Mouse (Mus musculus) MEL (cell line): ENCODE measurements around the gene Ranbp17. TPM values are rescaled to one million over a fixed set of nuclear protein-coding genes. Genes with fewer than 3 reads are reported as not detected.

Source experiments
- DNase-seq: peaks from one replicate; pipeline ENCODE4 v3.0.0; 2011; ENCODE audit warnings: low read depth, low spot score
- H3K27ac ChIP-seq: 2 replicates; pipeline ENCODE4 v1.5.1; 2012; ENCODE audit warnings: low read depth, mild to moderate bottlenecking, control low read depth, low read length, moderate library complexity; ENCODE audit not compliant: control insufficient read depth
- H3K27me3 ChIP-seq, 2 experiments: fragments of 150-350 bp in 1 of 2; sonication (generic) in 1 of 2; 2 replicates each; pipeline ENCODE4 v1.6.1; 2012; ENCODE audit warnings: low read length in 2 of 2, mild to moderate bottlenecking in 2 of 2, improper control_type of control experiment in 1 of 2, moderate library complexity in 1 of 2; ENCODE audit not compliant: insufficient read depth in 2 of 2, control insufficient read depth in 1 of 2
- H3K36me3 ChIP-seq, 2 experiments: 2 replicates each; pipeline ENCODE4 v1.6.1; 2012 to 2014; ENCODE audit warnings: low read length in 2 of 2, improper control_type of control experiment in 1 of 2, inconsistent platforms in 1 of 2, mild to moderate bottlenecking in 1 of 2; ENCODE audit not compliant: insufficient read depth in 2 of 2, control insufficient read depth in 1 of 2
- H3K4me1 ChIP-seq, 2 experiments: fragments of 150-350 bp in 1 of 2; sonication (generic) in 1 of 2; 2 replicates each; pipeline ENCODE4 v1.6.1; 2012; ENCODE audit warnings: low read length in 2 of 2, improper control_type of control experiment in 1 of 2, mild to moderate bottlenecking in 1 of 2; ENCODE audit not compliant: insufficient read depth in 2 of 2, control insufficient read depth in 1 of 2
- H3K4me3 ChIP-seq, 2 experiments: fragments of 150-350 bp in 1 of 2; sonication (generic) in 1 of 2; 2 replicates each; pipeline ENCODE4 v1.5.1; 2012; ENCODE audit warnings: low read depth in 2 of 2, low read length in 2 of 2, mild to moderate bottlenecking in 2 of 2, moderate library complexity in 2 of 2, control low read depth in 1 of 2, improper control_type of control experiment in 1 of 2; ENCODE audit not compliant: control insufficient read depth in 1 of 2, insufficient read depth in 1 of 2
- H3K79me2 ChIP-seq: 2 replicates; pipeline ENCODE4 v1.6.1; 2012; ENCODE audit warnings: mild to moderate bottlenecking, low read length, moderate library complexity; ENCODE audit not compliant: control insufficient read depth, poor library complexity, insufficient read depth
- H3K9ac ChIP-seq: 2 replicates; pipeline ENCODE4 v1.6.1; 2012; ENCODE audit warnings: low read depth, mild to moderate bottlenecking, control low read depth, low read length, moderate library complexity; ENCODE audit not compliant: control insufficient read depth, poor library complexity, severe bottlenecking
- H3K9me3 ChIP-seq: fragments of 150-350 bp; sonication (generic); replicated peaks from 2 replicates; pipeline ENCODE4 v1.6.1; 2012; ENCODE audit warnings: mild to moderate bottlenecking, low read length, improper control_type of control experiment, moderate library complexity; ENCODE audit not compliant: insufficient read depth
- BHLHE40 ChIP-seq: IDR thresholded peaks from 2 replicates; pipeline ENCODE4 v1.6.1; 2012; ENCODE audit warnings: low read depth, mild to moderate bottlenecking, inconsistent platforms, low read length, improper control_type of control experiment, borderline replicate concordance
- E2F4 ChIP-seq: IDR thresholded peaks from 2 replicates; pipeline ENCODE4 v1.6.1; 2011; ENCODE audit warnings: low read depth, low read length, improper control_type of control experiment, borderline replicate concordance
- ELF1 ChIP-seq: IDR thresholded peaks from 2 replicates; pipeline ENCODE4 v1.6.1; 2014; ENCODE audit warnings: low read depth, mild to moderate bottlenecking, inconsistent platforms, low read length, improper control_type of control experiment, moderate library complexity
- EP300 ChIP-seq, 2 experiments: IDR thresholded peaks; 2 replicates each; pipeline ENCODE4 v1.6.1; 2011; ENCODE audit warnings: improper control_type of control experiment in 2 of 2, low read length in 2 of 2, low read depth in 1 of 2, mild to moderate bottlenecking in 1 of 2
- ETS1 ChIP-seq: IDR thresholded peaks from 2 replicates; pipeline ENCODE4 v1.6.1; 2012; ENCODE audit warnings: low read depth, mild to moderate bottlenecking, inconsistent platforms, low read length, improper control_type of control experiment, moderate library complexity
- GATA1 ChIP-seq: IDR thresholded peaks from 2 replicates; pipeline ENCODE4 v1.6.1; 2011; ENCODE audit warnings: low read depth, low read length, improper control_type of control experiment
- HCFC1 ChIP-seq: IDR thresholded peaks from 2 replicates; pipeline ENCODE4 v1.6.1; 2012; ENCODE audit warnings: low read depth, mild to moderate bottlenecking, inconsistent platforms, low read length, improper control_type of control experiment, moderate library complexity
- KAT2A ChIP-seq: conservative IDR thresholded peaks from 2 replicates; pipeline ENCODE4 v1.6.1; 2012; ENCODE audit warnings: low read depth, low read length, improper control_type of control experiment, inconsistent platforms
- MAFK ChIP-seq: IDR thresholded peaks from 2 replicates; pipeline ENCODE4 v1.6.1; 2011; ENCODE audit warnings: low read depth, mild to moderate bottlenecking, low read length, improper control_type of control experiment, borderline replicate concordance
- MAZ ChIP-seq: IDR thresholded peaks from 2 replicates; pipeline ENCODE4 v1.6.1; 2012; ENCODE audit warnings: low read depth, mild to moderate bottlenecking, inconsistent platforms, low read length, improper control_type of control experiment
- MEF2A ChIP-seq: IDR thresholded peaks from 2 replicates; pipeline ENCODE4 v1.6.1; 2014; ENCODE audit warnings: low read depth, mild to moderate bottlenecking, inconsistent platforms, low read length, improper control_type of control experiment; ENCODE audit not compliant: poor library complexity, insufficient replicate concordance, severe bottlenecking; ENCODE audit errors: extremely low read depth
- MXI1 ChIP-seq: IDR thresholded peaks from 2 replicates; pipeline ENCODE4 v1.6.1; 2011; ENCODE audit warnings: mild to moderate bottlenecking, low read depth, low read length, improper control_type of control experiment
- MYB ChIP-seq: IDR thresholded peaks from 2 replicates; pipeline ENCODE4 v1.6.1; 2011; ENCODE audit warnings: mild to moderate bottlenecking, low read depth, low read length, improper control_type of control experiment
- NELFE ChIP-seq: IDR thresholded peaks from 2 replicates; pipeline ENCODE4 v1.6.1; 2011; ENCODE audit warnings: low read depth, low read length, improper control_type of control experiment
- NRF1 ChIP-seq: IDR thresholded peaks from 2 replicates; pipeline ENCODE4 v1.6.1; 2014; ENCODE audit warnings: low read depth, mild to moderate bottlenecking, inconsistent platforms, low read length, improper control_type of control experiment, moderate library complexity; ENCODE audit not compliant: poor library complexity, insufficient read depth, severe bottlenecking
- POLR2A ChIP-seq, 2 experiments: IDR thresholded peaks; 2 replicates each; pipeline ENCODE4 v1.6.1; 2011 to 2012; ENCODE audit warnings: low read length in 2 of 2, mild to moderate bottlenecking in 2 of 2, control low read depth in 1 of 2, improper control_type of control experiment in 1 of 2, low read depth in 1 of 2, moderate library complexity in 1 of 2; ENCODE audit not compliant: control insufficient read depth in 1 of 2, insufficient read depth in 1 of 2, poor library complexity in 1 of 2
- POLR2AphosphoS2 ChIP-seq: IDR thresholded peaks from 2 replicates; pipeline ENCODE4 v1.6.1; 2011; ENCODE audit warnings: low read length, improper control_type of control experiment
- POLR2AphosphoS5 ChIP-seq: IDR thresholded peaks from 2 replicates; pipeline ENCODE4 v1.6.1; 2012; ENCODE audit warnings: low read depth, borderline replicate concordance, mild to moderate bottlenecking, inconsistent platforms, low read length, moderate library complexity, mixed read lengths
- RCOR1 ChIP-seq: IDR thresholded peaks from 2 replicates; pipeline ENCODE4 v1.6.1; 2012; ENCODE audit warnings: low read depth, mild to moderate bottlenecking, inconsistent platforms, low read length, improper control_type of control experiment
- SIN3A ChIP-seq: IDR thresholded peaks from 2 replicates; pipeline ENCODE4 v1.6.1; 2012; ENCODE audit warnings: low read length, improper control_type of control experiment, inconsistent platforms
- TBP ChIP-seq: IDR thresholded peaks from 2 replicates; pipeline ENCODE4 v1.8.0; 2011; ENCODE audit warnings: low read depth, low read length, improper control_type of control experiment
- TCF12 ChIP-seq: IDR thresholded peaks from 2 replicates; pipeline ENCODE4 v1.6.1; 2014; ENCODE audit warnings: low read depth, mild to moderate bottlenecking, inconsistent platforms, low read length, improper control_type of control experiment, moderate library complexity
- UBTF ChIP-seq: IDR thresholded peaks from 2 replicates; pipeline ENCODE4 v1.6.1; 2012; ENCODE audit warnings: low read depth, mild to moderate bottlenecking, inconsistent platforms, low read length, improper control_type of control experiment, moderate library complexity, borderline replicate concordance; ENCODE audit not compliant: insufficient read depth
- USF1 ChIP-seq: IDR thresholded peaks from 2 replicates; pipeline ENCODE4 v1.6.1; 2014; ENCODE audit warnings: low read depth, mild to moderate bottlenecking, inconsistent platforms, low read length, improper control_type of control experiment, moderate library complexity
- USF2 ChIP-seq, 2 experiments: IDR thresholded peaks; 2 replicates each; pipeline ENCODE4 v1.6.1; 2011 to 2012; ENCODE audit warnings: improper control_type of control experiment in 2 of 2, low read length in 2 of 2, borderline replicate concordance in 1 of 2, inconsistent platforms in 1 of 2, low read depth in 1 of 2, mild to moderate bottlenecking in 1 of 2; ENCODE audit not compliant: insufficient read depth in 1 of 2
- ZC3H11A ChIP-seq: IDR thresholded peaks from 2 replicates; pipeline ENCODE4 v1.6.1; 2012; ENCODE audit warnings: low read depth, mild to moderate bottlenecking, inconsistent platforms, low read length, improper control_type of control experiment
- ZNF384 ChIP-seq: IDR thresholded peaks from 2 replicates; pipeline ENCODE4 v1.6.1; 2012; ENCODE audit warnings: low read depth, mild to moderate bottlenecking, inconsistent platforms, low read length, improper control_type of control experiment
- polyA plus RNA-seq, 2 experiments: library from polyadenylated mRNA; stranded (reverse) in 1 of 2; unstranded in 1 of 2; fragments of >175 nt in 1 of 2; fragments of >200 nt in 1 of 2; gene quantifications; 2 replicates each; pipeline versions ENCODE4 v1.2.1 to v1.2.4; 2012; ENCODE audit warnings: low replicate concordance in 2 of 2, low read depth in 1 of 2; ENCODE audit not compliant: insufficient read length in 2 of 2, insufficient read depth in 1 of 2, missing spikeins in 1 of 2
- total RNA-seq: library from RNA; depleted of rRNA; stranded (reverse); fragments of 300-350 nt; gene quantifications from 2 replicates; pipeline ENCODE4 v1.2.3, GENCODE M21; 2012

Ranbp17 gene
- total and polyA plus RNA-seq, 3 experiments: not detected

- no peak for DNase-seq
These were observed 317.0 kb downstream of the Ranbp17 start for GRCm38 (mm10) chr11:33196447-33197132.

DNA sequence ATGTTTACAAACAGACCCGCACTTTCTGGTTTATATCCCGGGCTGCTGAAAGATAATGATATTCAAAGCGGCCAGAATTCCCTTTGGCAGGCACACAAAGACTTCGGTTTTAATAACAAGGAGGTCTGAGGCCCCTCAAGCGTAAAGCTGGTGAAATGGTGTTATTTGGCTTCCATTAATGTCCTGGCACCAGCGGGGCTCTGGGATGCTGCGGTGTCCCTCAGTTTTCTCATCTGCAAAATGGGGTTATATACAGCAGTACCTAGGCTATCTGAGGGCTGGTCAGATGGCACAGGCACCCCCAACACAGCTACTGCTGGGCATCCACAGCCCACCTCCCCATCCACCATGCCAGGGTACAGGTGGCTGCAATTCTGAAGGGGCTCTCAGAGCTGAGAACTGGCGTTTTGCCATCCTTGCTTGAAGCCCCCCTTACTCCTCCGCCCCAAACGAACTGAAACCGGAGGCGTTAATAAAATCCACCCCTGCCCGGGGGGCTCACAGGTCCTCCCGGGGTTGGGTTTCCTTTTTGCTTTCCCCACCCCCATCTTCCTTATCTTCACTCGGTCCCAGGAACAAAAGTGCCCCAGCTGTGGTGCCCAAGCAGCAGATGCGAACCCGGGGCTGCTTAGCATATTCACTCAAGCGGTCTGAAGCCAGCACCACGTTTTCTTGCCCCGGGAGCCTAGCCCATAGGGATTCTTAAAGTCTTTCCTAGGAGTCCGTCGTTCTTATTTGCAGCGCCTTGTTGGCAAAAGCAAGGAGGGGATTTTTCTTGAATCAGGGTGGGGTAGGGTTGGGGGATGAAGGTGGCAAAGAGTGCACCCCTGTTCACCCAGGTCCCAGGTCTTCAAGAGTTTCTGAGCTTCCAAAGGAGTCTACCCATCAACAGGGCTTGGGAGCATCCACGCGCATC is 317.8 kb downstream of the Ranbp17 start:
- Histone ChIP-seq H3K27ac (no peak overlapping the region), H3K4me1 (no peaks in the 10 kb centered on the region), H3K4me3 (no peak overlapping the region), H3K9ac (no peak overlapping the region), H3K36me3 (no peaks in the 10 kb centered on the region), H3K9me3 (no peaks in the 10 kb centered on the region), H3K79me2 (no peaks in the 10 kb centered on the region), H3K27me3 (no peaks in the 10 kb centered on the region)
- TF ChIP-seq GATA1 (no peak), TBP (no peak), E2F4 (no peak), USF2 (IDR thresholded peaks at IDR 0.05; ENCODE audit: borderline replicate concordance in 1 of 2, insufficient read depth in 1 of 2, low read depth in 1 of 2, low read length in 2 of 2) (no peak), ZC3H11A (no peak), ZNF384 (no peak), POLR2AphosphoS5 (no peak), MAZ (no peak), NELFE (no peak), ETS1 (no peak), MYB (no peak), UBTF (no peak), SIN3A (no peak), RCOR1 (no peak), BHLHE40 (no peak)
- no peak for DNase-seq

More at GRCm38 (mm10) chr11:33196447-33197132, 317.0 kb downstream of the Ranbp17 start:
- Histone ChIP-seq H3K9ac (no peak overlapping the region), H3K4me3 (no peak overlapping the region), H3K9me3 (no peaks in the 10 kb centered on the region), H3K4me1 (no peaks in the 10 kb centered on the region), H3K27ac (no peak overlapping the region), H3K27me3 (no peaks in the 10 kb centered on the region), H3K36me3 (no peaks in the 10 kb centered on the region), H3K79me2 (no peaks in the 10 kb centered on the region)
- TF ChIP-seq TCF12 (no peak), KAT2A (no peak), RCOR1 (no peak), HCFC1 (no peak), NRF1 (no peak), SIN3A (no peak), MAFK (no peak), MEF2A (no peak), USF1 (no peak), POLR2A (IDR thresholded peaks at IDR 0.05; ENCODE audit: control insufficient read depth in 1 of 2, insufficient read depth in 1 of 2, low read depth in 1 of 2, low read length in 2 of 2, poor library complexity in 1 of 2) (no peak), EP300 (IDR thresholded peaks at IDR 0.05; ENCODE audit: low read depth in 1 of 2, low read length in 2 of 2) (no peak), MXI1 (no peak), MYB (no peak), ZNF384 (no peak), GATA1 (no peak), NELFE (no peak), TBP (no peak), POLR2AphosphoS2 (no peak), ELF1 (no peak)
